Mouse (Mus musculus): ENCODE data around the gene Fam207a. TPM values are rescaled to one million over a fixed set of nuclear protein-coding genes. Genes with fewer than 3 reads are reported as not detected.

Fam207a gene
- polyA plus RNA-seq (2016; fragmentation: Nextera tagmentation; extraction: Ambion mirVana): 39.4 and 44.1 TPM in 2 replicates

- Histone ChIP-seq H3K9ac (peak within 1 kb of the TSS; percentile 89), H3K4me2 (peak within 1 kb of the TSS; percentile 95), H3K36me3 (replicated peaks) (peaks cover 35% of the 10 kb centered on the region), H3K27ac (peak within 1 kb of the TSS; percentile 78), H3K4me3 (replicated peaks) (peak within 1 kb of the TSS; percentile 91), H3K27me3 (no peaks in the 10 kb centered on the region), H3K4me1 (peaks cover 29% of the 10 kb centered on the region), H3K9me3 (no peaks in the 10 kb centered on the region)
- ATAC-seq (ENCODE audit: low FRiP score): peak; percentile 92
- WGBS: under 1% methylated on average over 74 of the region's 75 CpGs
Measured at GRCm38 (mm10) chr10:77515385-77516348, at the start of gene Fam207a. Fam207a (minus strand) TSS chr10:77515785.

GRCm38 (mm10) chr10:77565005-77565404 is 49.4 kb upstream of the Fam207a start:
- no peaks in the 10 kb centered on the region for H3K9me3 ChIP-seq
- no peak overlapping the region for H3K4me3 ChIP-seq (replicated peaks)
- no peak overlapping the region for H3K4me2 ChIP-seq
- H3K4me1 ChIP-seq: peaks cover 7% of the 10 kb centered on the region
- no peak for ATAC-seq (ENCODE audit: low FRiP score)
- no peaks in the 10 kb centered on the region for H3K36me3 ChIP-seq (replicated peaks)
- no peaks in the 10 kb centered on the region for H3K27me3 ChIP-seq
- no peak overlapping the region for H3K27ac ChIP-seq
- no peak overlapping the region for H3K9ac ChIP-seq
- 84% methylated on average over 8 of the region's 8 CpGs for WGBS

- no peaks in the 10 kb centered on the region for H3K27me3 ChIP-seq
- no peaks in the 10 kb centered on the region for H3K9me3 ChIP-seq
- H3K4me3 ChIP-seq (replicated peaks): no peak overlapping the region
- 74% methylated on average over 2 of the region's 2 CpGs for WGBS
- ATAC-seq (ENCODE audit: low FRiP score): no peak
- H3K27ac ChIP-seq: no peak overlapping the region
- no peaks in the 10 kb centered on the region for H3K4me1 ChIP-seq
- H3K36me3 ChIP-seq (replicated peaks): no peaks in the 10 kb centered on the region
- H3K9ac ChIP-seq: no peak overlapping the region
- no peak overlapping the region for H3K4me2 ChIP-seq
Measured at GRCm38 (mm10) chr10:77561508-77561907, 45.9 kb upstream of the Fam207a start.

GRCm38 (mm10) chr10:77560830-77561229 is 45.2 kb upstream of the Fam207a start:
- no peak overlapping the region for H3K4me3 ChIP-seq (replicated peaks)
- no peak overlapping the region for H3K9ac ChIP-seq
- H3K36me3 ChIP-seq (replicated peaks): no peaks in the 10 kb centered on the region
- ATAC-seq (ENCODE audit: low FRiP score): no peak
- no peak overlapping the region for H3K4me2 ChIP-seq
- no peaks in the 10 kb centered on the region for H3K9me3 ChIP-seq
- no peaks in the 10 kb centered on the region for H3K27me3 ChIP-seq
- WGBS: 87% methylated on average over 9 of the region's 9 CpGs
- H3K27ac ChIP-seq: no peak overlapping the region
- no peaks in the 10 kb centered on the region for H3K4me1 ChIP-seq

- Histone ChIP-seq H3K9ac (no peak overlapping the region), H3K9me3 (no peaks in the 10 kb centered on the region), H3K4me2 (no peak overlapping the region), H3K27me3 (no peaks in the 10 kb centered on the region), H3K36me3 (replicated peaks) (no peaks in the 10 kb centered on the region), H3K4me1 (no peaks in the 10 kb centered on the region), H3K27ac (no peak overlapping the region), H3K4me3 (replicated peaks) (no peak overlapping the region)
- WGBS: 86% methylated on average over 11 of the region's 11 CpGs
- ATAC-seq (ENCODE audit: low FRiP score): no peak
Measured at GRCm38 (mm10) chr10:77560090-77560489, 44.5 kb upstream of the Fam207a start.

- Histone ChIP-seq H3K4me1 (no peaks in the 10 kb centered on the region), H3K9me3 (no peaks in the 10 kb centered on the region), H3K27me3 (no peaks in the 10 kb centered on the region), H3K4me2 (no peak overlapping the region), H3K4me3 (replicated peaks) (no peak overlapping the region), H3K36me3 (replicated peaks) (no peaks in the 10 kb centered on the region), H3K9ac (no peak overlapping the region), H3K27ac (no peak overlapping the region)
- ATAC-seq (ENCODE audit: low FRiP score): no peak
- WGBS: 83% methylated on average over 4 of the region's 4 CpGs
Measured at GRCm38 (mm10) chr10:77557641-77558040, 42.1 kb upstream of the Fam207a start.

GRCm38 (mm10) chr10:77556631-77557030 is 41.0 kb upstream of the Fam207a start:
- Histone ChIP-seq H3K4me3 (replicated peaks) (no peak overlapping the region), H3K9me3 (no peaks in the 10 kb centered on the region), H3K27me3 (no peaks in the 10 kb centered on the region), H3K27ac (no peak overlapping the region), H3K4me1 (no peaks in the 10 kb centered on the region), H3K36me3 (replicated peaks) (no peaks in the 10 kb centered on the region), H3K9ac (no peak overlapping the region), H3K4me2 (no peak overlapping the region)
- 90% methylated on average over 7 of the region's 7 CpGs for WGBS
- no peak for ATAC-seq (ENCODE audit: low FRiP score)

- Histone ChIP-seq H3K4me2 (no peak overlapping the region), H3K9me3 (no peaks in the 10 kb centered on the region), H3K9ac (no peak overlapping the region), H3K27ac (no peak overlapping the region), H3K4me3 (replicated peaks) (no peak overlapping the region), H3K4me1 (no peaks in the 10 kb centered on the region), H3K36me3 (replicated peaks) (no peaks in the 10 kb centered on the region), H3K27me3 (no peaks in the 10 kb centered on the region)
- ATAC-seq (ENCODE audit: low FRiP score): no peak
- WGBS: 86% methylated on average over 4 of the region's 4 CpGs
Measured at GRCm38 (mm10) chr10:77554918-77555317, 39.3 kb upstream of the Fam207a start.

GRCm38 (mm10) chr10:77553285-77553684 is 37.7 kb upstream of the Fam207a start:
- H3K4me1 ChIP-seq: no peaks in the 10 kb centered on the region
- no peaks in the 10 kb centered on the region for H3K27me3 ChIP-seq
- no peak overlapping the region for H3K9ac ChIP-seq
- 82% methylated on average over 4 of the region's 4 CpGs for WGBS
- no peak overlapping the region for H3K4me3 ChIP-seq (replicated peaks)
- no peak overlapping the region for H3K27ac ChIP-seq
- no peaks in the 10 kb centered on the region for H3K9me3 ChIP-seq
- ATAC-seq (ENCODE audit: low FRiP score): no peak
- no peaks in the 10 kb centered on the region for H3K36me3 ChIP-seq (replicated peaks)
- H3K4me2 ChIP-seq: no peak overlapping the region

- Histone ChIP-seq H3K27ac (no peak overlapping the region), H3K4me2 (no peak overlapping the region), H3K27me3 (no peaks in the 10 kb centered on the region), H3K36me3 (replicated peaks) (no peaks in the 10 kb centered on the region), H3K4me3 (replicated peaks) (no peak overlapping the region), H3K9me3 (no peaks in the 10 kb centered on the region), H3K4me1 (no peaks in the 10 kb centered on the region), H3K9ac (no peak overlapping the region)
- 88% methylated on average over 5 of the region's 5 CpGs for WGBS
- ATAC-seq (ENCODE audit: low FRiP score): no peak
Measured at GRCm38 (mm10) chr10:77552162-77552561, 36.6 kb upstream of the Fam207a start.

GRCm38 (mm10) chr10:77550874-77551273 is 35.3 kb upstream of the Fam207a start:
- 81% methylated on average over 11 of the region's 11 CpGs for WGBS
- no peak overlapping the region for H3K4me3 ChIP-seq (replicated peaks)

GRCm38 (mm10) chr10:77548576-77548975 is 33.0 kb upstream of the Fam207a start:
- Histone ChIP-seq H3K27me3 (no peaks in the 10 kb centered on the region), H3K9ac (no peak overlapping the region), H3K9me3 (no peaks in the 10 kb centered on the region), H3K4me3 (replicated peaks) (no peak overlapping the region), H3K4me2 (no peak overlapping the region), H3K36me3 (replicated peaks) (no peaks in the 10 kb centered on the region), H3K4me1 (no peaks in the 10 kb centered on the region), H3K27ac (no peak overlapping the region)
- 85% methylated on average over 10 of the region's 10 CpGs for WGBS
- ATAC-seq (ENCODE audit: low FRiP score): no peak

More at GRCm38 (mm10) chr10:77550874-77551273, 35.3 kb upstream of the Fam207a start:
- no peaks in the 10 kb centered on the region for H3K36me3 ChIP-seq (replicated peaks)
- H3K4me1 ChIP-seq: no peaks in the 10 kb centered on the region
- no peaks in the 10 kb centered on the region for H3K9me3 ChIP-seq
- H3K4me2 ChIP-seq: no peak overlapping the region
- no peak for ATAC-seq (ENCODE audit: low FRiP score)
- no peaks in the 10 kb centered on the region for H3K27me3 ChIP-seq
- no peak overlapping the region for H3K27ac ChIP-seq
- H3K9ac ChIP-seq: no peak overlapping the region

- H3K4me3 ChIP-seq (replicated peaks): no peak overlapping the region
- 82% methylated on average over 5 of the region's 5 CpGs for WGBS
- H3K4me2 ChIP-seq: no peak overlapping the region
- ATAC-seq (ENCODE audit: low FRiP score): no peak
- H3K9me3 ChIP-seq: no peaks in the 10 kb centered on the region
- no peaks in the 10 kb centered on the region for H3K4me1 ChIP-seq
- H3K27me3 ChIP-seq: no peaks in the 10 kb centered on the region
- no peak overlapping the region for H3K27ac ChIP-seq
- no peak overlapping the region for H3K9ac ChIP-seq
- no peaks in the 10 kb centered on the region for H3K36me3 ChIP-seq (replicated peaks)
Measured at GRCm38 (mm10) chr10:77544916-77545315, 29.3 kb upstream of the Fam207a start.
